Mouse (Mus musculus) hindbrain, embryonic 16.5 days (tissue): ENCODE measurements at regions not wholly inside any gene's neighbourhood (a gene's known extent, or its start where the extent isn't known, plus 50 kb on each side); places are given as distances from the start of the nearest gene placed in this dataset.

Source experiments
- ATAC-seq: fragments of 200-750 bp; cut with Nextera tagmentation; 2 replicates; pipeline ENCODE4 v1.8.0; 2017; ENCODE audit warnings: moderate TSS enrichment, moderate library complexity
- H3K27ac ChIP-seq: fragments of 300-500 bp; sonication (generic); 2 replicates; pipeline ENCODE4 v1.5.1; 2014; ENCODE audit warnings: low read depth, mild to moderate bottlenecking, control low read depth, low read length, moderate library complexity
- H3K27me3 ChIP-seq: fragments of 300-500 bp; sonication (generic); replicated peaks from 2 replicates; pipeline ENCODE4 v1.6.1; 2014; ENCODE audit warnings: low read length; ENCODE audit not compliant: control insufficient read depth, insufficient read depth
- H3K36me3 ChIP-seq: fragments of 300-500 bp; sonication (generic); 2 replicates; pipeline ENCODE4 v1.6.1; 2014; ENCODE audit warnings: mild to moderate bottlenecking, low read length, moderate library complexity, mixed read lengths; ENCODE audit not compliant: control insufficient read depth, insufficient read depth
- H3K4me1 ChIP-seq: fragments of 300-500 bp; sonication (generic); 2 replicates; pipeline ENCODE4 v1.6.1; 2014; ENCODE audit warnings: low read depth, low read length; ENCODE audit not compliant: control insufficient read depth, insufficient read depth
- H3K4me2 ChIP-seq: fragments of 300-500 bp; sonication (generic); 2 replicates; pipeline ENCODE4 v1.6.1; 2014; ENCODE audit warnings: mild to moderate bottlenecking, low read length, control low read depth, moderate library complexity
- H3K4me3 ChIP-seq: fragments of 300-500 bp; sonication (generic); 2 replicates; pipeline ENCODE4 v1.5.1; 2014; ENCODE audit warnings: mild to moderate bottlenecking, low read length, control low read depth, moderate library complexity
- H3K9ac ChIP-seq: fragments of 300-500 bp; sonication (generic); 2 replicates; pipeline ENCODE4 v1.6.1; 2014; ENCODE audit warnings: low read depth, mild to moderate bottlenecking, control low read depth, low read length, moderate library complexity
- H3K9me3 ChIP-seq: fragments of 300-500 bp; sonication (generic); 2 replicates; pipeline ENCODE4 v1.6.1; 2014; ENCODE audit warnings: mild to moderate bottlenecking, low read length, moderate library complexity; ENCODE audit not compliant: control insufficient read depth
- WGBS: fragments of 180-500 bp; shearing (Covaris S2); extraction: QIAGEN DNeasy Blood & Tissue Kit; methylation state at CpG from one replicate; pipeline ENCODE4 v1.1.7; 2014; 5-methylcytosine and 5-hydroxymethylcytosine counted together

DNA sequence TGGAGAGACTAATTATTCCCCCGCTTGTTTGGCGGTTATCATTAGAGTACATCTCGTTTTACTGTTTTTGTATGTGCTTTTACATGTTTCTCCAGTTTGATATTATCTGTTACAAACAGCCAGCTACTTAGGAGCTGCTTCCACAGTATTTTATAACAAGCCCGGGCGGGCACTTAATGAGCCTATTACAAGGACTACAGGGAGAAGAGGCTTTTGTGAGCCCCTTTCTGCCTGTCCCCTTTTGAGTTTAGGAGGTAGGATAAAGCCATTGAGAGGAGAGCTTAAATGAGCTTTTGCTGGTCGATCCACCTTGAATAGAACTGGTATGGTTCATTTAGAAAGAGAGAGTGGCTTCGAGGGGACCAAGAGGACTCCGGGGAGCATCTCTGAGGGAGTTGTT is 208.0 kb downstream of the Nr2f2 start:
- Histone ChIP-seq H3K27me3 (no peaks in the 10 kb centered on the region; the same call in 1 of the 2 replicates), H3K4me2 (no peak overlapping the region), H3K36me3 (no peaks in the 10 kb centered on the region), H3K27ac (no peak overlapping the region), H3K4me1 (no peaks in the 10 kb centered on the region), H3K4me3 (no peak overlapping the region), H3K9ac (no peak overlapping the region), H3K9me3 (no peaks in the 10 kb centered on the region)
- WGBS = 39% methylated on average over 8 of the region's 8 CpGs
- ATAC-seq = no peak

DNA sequence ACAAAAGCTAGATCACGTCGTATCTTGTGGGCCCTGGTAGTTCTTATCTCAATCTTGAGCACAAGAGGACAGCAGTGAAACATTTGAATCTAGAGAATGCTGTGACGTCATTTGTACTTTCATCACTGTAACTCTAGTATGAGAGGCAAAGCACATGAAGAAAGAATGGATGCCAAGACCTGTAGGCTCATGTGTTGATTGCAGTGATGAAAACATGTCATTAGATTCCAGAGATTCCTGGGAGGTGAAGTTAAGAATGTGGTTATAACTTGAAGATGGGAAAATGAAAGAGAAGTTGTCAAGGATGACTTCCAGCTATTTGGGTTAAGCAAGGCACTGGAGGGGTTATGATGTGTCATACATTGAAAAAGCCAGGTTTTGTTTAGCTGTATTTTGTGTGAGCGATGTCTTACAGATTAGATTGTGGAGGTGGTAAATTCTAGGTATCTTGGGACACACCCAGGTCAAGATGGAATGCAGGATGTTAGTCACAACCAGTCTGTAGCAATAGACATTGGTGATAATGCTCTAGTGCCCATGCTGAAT is 221.7 kb downstream of the Nr2f2 start:
- H3K27me3 ChIP-seq = no peaks in the 10 kb centered on the region
- 89% methylated on average over 4 of the region's 4 CpGs for WGBS
- H3K4me3 ChIP-seq = no peak overlapping the region

DNA sequence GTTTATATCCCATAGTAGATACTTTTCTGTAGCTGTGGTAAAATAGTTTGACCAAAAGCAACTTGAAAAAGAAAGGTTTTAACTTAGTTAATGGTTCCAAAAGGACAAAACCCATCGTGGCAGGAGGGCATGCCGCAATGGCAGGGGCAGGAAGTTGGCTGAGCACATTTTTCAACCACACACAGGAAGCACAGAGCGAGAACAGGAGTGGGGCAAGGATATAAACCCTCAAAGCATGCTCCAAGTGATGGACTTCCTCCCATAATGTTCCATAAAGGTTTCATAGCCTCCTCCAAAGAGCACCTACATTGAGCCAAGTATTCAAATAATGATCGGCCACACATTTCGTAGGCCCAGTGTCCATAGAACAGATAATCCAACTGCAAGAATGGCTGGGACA is 229.7 kb downstream of the Nr2f2 start:
- 0 out of 2 replicates have a peak, but pooled peaks cover 2% of the 10 kb centered on the region for H3K27me3 ChIP-seq
- WGBS = 87% methylated on average over 5 of the region's 5 CpGs
- H3K36me3 ChIP-seq = no peaks in the 10 kb centered on the region
- H3K4me1 ChIP-seq = no peaks in the 10 kb centered on the region
- ATAC-seq = no peak
- no peak overlapping the region for H3K27ac ChIP-seq
- no peak overlapping the region for H3K4me3 ChIP-seq
- H3K9ac ChIP-seq = no peak overlapping the region
- H3K9me3 ChIP-seq = no peaks in the 10 kb centered on the region
- H3K4me2 ChIP-seq = no peak overlapping the region

More for the DNA sequence above, 221.7 kb downstream of the Nr2f2 start:
- ATAC-seq = no peak
- Histone ChIP-seq H3K4me1 (no peaks in the 10 kb centered on the region), H3K9ac (no peak overlapping the region), H3K9me3 (no peaks in the 10 kb centered on the region), H3K4me2 (no peak overlapping the region), H3K27ac (no peak overlapping the region), H3K36me3 (no peaks in the 10 kb centered on the region)

GRCm38 (mm10) chr7:70135416-70135815 is 231.1 kb downstream of the Nr2f2 start:
- ATAC-seq = no peak
- no peak overlapping the region for H3K4me2 ChIP-seq
- no peaks in the 10 kb centered on the region for H3K36me3 ChIP-seq
- no peaks in the 10 kb centered on the region for H3K9me3 ChIP-seq
- no peak overlapping the region for H3K4me3 ChIP-seq
- H3K27ac ChIP-seq = no peak overlapping the region
- no peak overlapping the region for H3K9ac ChIP-seq
- no peaks in the 10 kb centered on the region for H3K4me1 ChIP-seq
- 0 out of 2 replicates have a peak, but pooled peaks cover 2% of the 10 kb centered on the region for H3K27me3 ChIP-seq
- WGBS = 91% methylated on average over 3 of the region's 3 CpGs

DNA sequence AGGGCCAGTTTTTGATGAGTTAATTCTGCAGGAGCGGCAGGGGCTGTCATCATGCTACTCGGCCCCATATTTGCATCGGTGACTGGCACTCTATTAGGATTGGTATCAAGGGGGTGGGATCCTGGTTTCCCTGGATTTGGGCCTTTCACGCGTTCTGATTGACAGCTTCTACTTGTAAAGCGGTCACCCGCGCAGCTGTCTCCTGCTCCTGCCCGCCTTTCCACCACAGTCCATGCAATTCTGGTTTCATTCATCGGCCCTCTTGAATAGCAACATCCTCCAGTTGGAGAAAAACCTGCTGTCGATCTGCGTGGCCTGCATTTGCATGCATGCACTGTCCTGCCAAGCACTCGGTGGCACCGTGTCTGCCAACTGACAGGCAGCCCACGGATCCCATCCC is 236.6 kb downstream of the Nr2f2 start:
- 0 out of 2 replicates have a peak, but pooled peaks cover 4% of the 10 kb centered on the region for H3K27me3 ChIP-seq
- H3K9ac ChIP-seq = no peak overlapping the region
- H3K4me3 ChIP-seq = no peak overlapping the region
- WGBS = 22% methylated on average over 15 of the region's 15 CpGs
- no peaks in the 10 kb centered on the region; the same call in 1 of the 2 replicates for H3K4me1 ChIP-seq
- H3K36me3 ChIP-seq = no peaks in the 10 kb centered on the region
- H3K4me2 ChIP-seq = peak overlapping the region; percentile 15
- H3K9me3 ChIP-seq = no peaks in the 10 kb centered on the region
- no peak overlapping the region for H3K27ac ChIP-seq
- peak; percentile 89 for ATAC-seq

DNA sequence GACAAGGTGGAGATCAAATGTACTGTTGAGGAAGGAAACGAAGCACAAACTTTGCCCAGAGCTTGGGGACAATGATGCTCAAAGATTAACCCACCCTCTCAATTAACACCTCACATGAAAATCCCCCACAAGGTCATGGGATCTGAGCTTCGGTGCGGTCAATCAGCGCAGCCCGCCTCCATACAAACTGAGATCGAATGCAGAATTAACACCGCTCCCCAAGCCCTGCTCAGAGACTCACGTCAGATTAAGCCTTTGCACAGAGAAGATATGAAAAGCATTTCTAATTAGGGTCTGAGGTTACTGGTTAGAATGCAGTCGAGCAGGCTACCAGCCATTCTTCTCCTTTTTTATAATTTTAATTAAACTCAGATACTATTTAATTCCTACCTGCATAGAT is 243.7 kb downstream of the Nr2f2 start:
- H3K27ac ChIP-seq = no peak overlapping the region
- no peak overlapping the region for H3K4me2 ChIP-seq
- no peak overlapping the region for H3K4me3 ChIP-seq
- no peak overlapping the region for H3K9ac ChIP-seq
- 67% methylated on average over 9 of the region's 9 CpGs for WGBS
- peaks cover 9% of the 10 kb centered on the region for H3K4me1 ChIP-seq
- no peaks in the 10 kb centered on the region for H3K36me3 ChIP-seq
- no peak for ATAC-seq
- H3K9me3 ChIP-seq = no peaks in the 10 kb centered on the region
- 0 out of 2 replicates have a peak, but pooled peaks cover 5% of the 10 kb centered on the region for H3K27me3 ChIP-seq

GRCm38 (mm10) chr7:70119517-70119916 is 247.0 kb downstream of the Nr2f2 start:
- Histone ChIP-seq H3K36me3 (no peaks in the 10 kb centered on the region), H3K4me1 (peaks cover 9% of the 10 kb centered on the region), H3K9me3 (no peaks in the 10 kb centered on the region), H3K9ac (no peak overlapping the region), H3K27me3 (peaks cover 13% of the 10 kb centered on the region), H3K27ac (no peak overlapping the region), H3K4me3 (no peak overlapping the region), H3K4me2 (no peak overlapping the region)
- WGBS = 79% methylated on average over 8 of the region's 8 CpGs
- ATAC-seq = no peak

- WGBS = 15% methylated on average over 7 of the region's 7 CpGs
- ATAC-seq = no peak
- no peaks in the 10 kb centered on the region for H3K36me3 ChIP-seq
- H3K27ac ChIP-seq = no peak overlapping the region
- H3K4me3 ChIP-seq = peak overlapping the region; percentile 41
- peaks cover 13% of the 10 kb centered on the region for H3K27me3 ChIP-seq
- peaks cover 9% of the 10 kb centered on the region for H3K4me1 ChIP-seq
- H3K9me3 ChIP-seq = no peaks in the 10 kb centered on the region
- peak overlapping the region; percentile 81 for H3K4me2 ChIP-seq
- peak overlapping the region; percentile 54 for H3K9ac ChIP-seq
These were observed 247.6 kb downstream of the Nr2f2 start for GRCm38 (mm10) chr7:70118971-70119370.

GRCm38 (mm10) chr7:70117930-70118922 is 248.3 kb downstream of the Nr2f2 start:
- peaks cover 9% of the 10 kb centered on the region for H3K4me1 ChIP-seq
- H3K27ac ChIP-seq = no peak overlapping the region; the same call in 1 of the 2 replicates
- peak overlapping the region; percentile 41 for H3K4me3 ChIP-seq
- H3K27me3 ChIP-seq = peaks cover 13% of the 10 kb centered on the region
- WGBS = 5% methylated on average over 21 of the region's 21 CpGs
- H3K36me3 ChIP-seq = no peaks in the 10 kb centered on the region
- peak; percentile 85 for ATAC-seq
- H3K4me2 ChIP-seq = peak overlapping the region; percentile 81
- H3K9ac ChIP-seq = peak overlapping the region; percentile 54
- H3K9me3 ChIP-seq = no peaks in the 10 kb centered on the region
